Mouse (Mus musculus): ENCODE measurements at regions not wholly inside any gene's neighbourhood (a gene's known extent, or its start where the extent isn't known, plus 50 kb on each side); places are given as distances from the start of the nearest gene placed in this dataset.

DNA sequence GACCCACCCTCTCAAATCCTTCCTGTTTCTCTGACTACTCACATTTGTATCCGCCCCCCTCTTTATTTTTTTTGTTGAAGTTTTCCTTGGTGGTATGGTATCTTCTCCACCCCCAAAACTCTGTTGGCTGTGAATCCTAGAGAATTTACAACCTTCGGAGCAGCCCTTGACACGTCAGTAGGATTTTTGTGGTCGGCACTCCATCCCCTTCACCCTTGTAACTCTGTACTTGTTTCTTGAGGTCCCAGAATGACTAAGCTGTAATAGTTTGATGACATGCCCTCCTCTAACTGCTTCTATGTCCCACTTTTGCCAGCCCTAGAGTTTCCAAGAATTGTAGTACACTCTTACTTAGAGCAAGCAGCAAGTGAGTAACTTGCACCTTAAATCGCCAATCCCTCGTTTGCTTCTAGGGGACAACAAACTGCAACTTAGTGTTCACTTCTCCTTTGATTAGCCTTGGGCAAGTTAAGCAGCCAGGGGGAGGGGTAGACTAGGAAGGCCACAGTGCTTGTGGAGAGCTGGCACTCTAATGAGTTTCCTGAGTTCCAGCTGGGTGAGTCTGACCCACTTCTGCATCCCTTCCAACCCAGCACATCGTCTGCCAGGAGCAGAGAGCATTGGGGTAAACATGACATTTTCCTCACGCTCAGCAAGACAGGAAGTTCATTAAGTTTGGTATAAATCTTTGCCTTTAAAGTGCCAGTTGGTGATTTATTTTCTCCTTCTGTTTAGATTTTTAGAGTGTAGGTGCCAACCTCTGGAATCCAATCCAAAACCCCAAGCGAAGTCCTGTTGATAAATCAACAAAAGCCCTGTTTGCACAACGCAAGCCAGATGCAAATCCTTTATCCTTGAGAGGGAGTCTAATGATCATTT, 118.7 kb downstream of the Foxa2 start:
- 46% methylated on average over 10 of the region's 10 CpGs for WGBS
- H3K36me3 ChIP-seq (ENCODE audit: control insufficient read depth, insufficient read depth, low read length) = no peaks in the 10 kb centered on the region
- no peak overlapping the region for H3K27ac ChIP-seq (ENCODE audit: insufficient read depth, low read depth, low read length)
- peaks cover 10% of the 10 kb centered on the region; the same call in 1 of the 2 replicates for H3K4me1 ChIP-seq (ENCODE audit: control insufficient read depth, insufficient read depth, insufficient read length, low read length)
- TF ChIP-seq CTCF (IDR thresholded peaks at IDR 0.05; ENCODE audit: extremely low read depth, insufficient read length, insufficient replicate concordance, low read depth, low read length) = no peak
- TF ChIP-seq POLR2A (IDR thresholded peaks at IDR 0.05; ENCODE audit: low read depth, low read length) = no peak
- H3K27me3 ChIP-seq (ENCODE audit: control insufficient read depth, insufficient read depth, low read length) = no peaks in the 10 kb centered on the region
- H3K4me3 ChIP-seq (ENCODE audit: low read depth, low read length) = no peak overlapping the region

DNA sequence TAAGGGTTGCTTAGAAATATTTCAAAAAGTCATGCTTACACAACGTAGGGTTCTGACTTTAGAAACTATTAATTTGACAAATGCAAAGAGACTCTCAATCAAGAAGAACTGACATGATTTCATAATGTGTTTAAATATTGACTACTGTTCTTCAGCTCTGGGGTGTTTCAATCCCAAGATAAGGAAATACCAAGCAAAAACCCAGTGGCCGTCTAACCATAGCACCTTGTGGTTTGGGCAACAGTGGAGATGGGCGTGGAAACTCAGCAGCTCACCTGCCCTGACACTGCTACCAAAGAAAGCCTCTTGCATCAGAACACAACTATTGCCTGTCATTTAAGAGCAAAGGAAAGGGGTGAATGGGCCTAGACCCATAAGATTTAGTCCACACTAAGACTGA, 119.9 kb downstream of the Foxa2 start:
- 56% methylated on average over 3 of the region's 3 CpGs for WGBS

DNA sequence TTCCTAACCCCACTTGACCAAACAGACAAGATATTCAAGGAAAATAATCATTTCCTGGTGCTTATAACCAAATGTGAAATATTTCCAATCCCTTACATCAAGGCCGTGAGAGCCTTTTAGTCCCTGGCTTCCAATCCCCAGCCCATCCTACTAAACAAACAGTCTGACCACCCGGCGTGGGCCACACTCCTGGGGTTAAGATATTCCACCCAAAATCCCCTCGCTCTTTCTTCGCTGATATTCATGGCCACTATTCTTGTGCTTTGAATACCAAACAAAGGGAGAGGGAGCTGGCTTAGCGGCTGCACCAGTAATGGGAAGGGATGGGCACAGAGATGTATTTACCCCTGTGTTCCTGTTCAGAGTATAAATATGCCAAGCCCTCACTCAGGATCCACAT, 139.4 kb downstream of the Foxa2 start:
- no peaks in the 10 kb centered on the region for H3K27me3 ChIP-seq (ENCODE audit: control insufficient read depth, insufficient read depth, low read length)
- no peak for TF ChIP-seq POLR2A (IDR thresholded peaks at IDR 0.05; ENCODE audit: low read depth, low read length)
- no peak for TF ChIP-seq CTCF (IDR thresholded peaks at IDR 0.05; ENCODE audit: extremely low read depth, insufficient read length, insufficient replicate concordance, low read depth, low read length)
- 87% methylated on average over 6 of the region's 6 CpGs for WGBS

More for the DNA sequence above, 119.9 kb downstream of the Foxa2 start:
- Histone ChIP-seq H3K27me3 (ENCODE audit: control insufficient read depth, insufficient read depth, low read length) (no peaks in the 10 kb centered on the region), H3K36me3 (ENCODE audit: control insufficient read depth, insufficient read depth, low read length) (no peaks in the 10 kb centered on the region), H3K4me3 (ENCODE audit: low read depth, low read length) (no peak overlapping the region), H3K4me1 (ENCODE audit: control insufficient read depth, insufficient read depth, insufficient read length, low read length) (peaks cover 10% of the 10 kb centered on the region; the same call in 1 of the 2 replicates), H3K27ac (ENCODE audit: insufficient read depth, low read depth, low read length) (no peak overlapping the region)
- TF ChIP-seq POLR2A (IDR thresholded peaks at IDR 0.05; ENCODE audit: low read depth, low read length) = no peak
- TF ChIP-seq CTCF (IDR thresholded peaks at IDR 0.05; ENCODE audit: extremely low read depth, insufficient read length, insufficient replicate concordance, low read depth, low read length) = no peak

DNA sequence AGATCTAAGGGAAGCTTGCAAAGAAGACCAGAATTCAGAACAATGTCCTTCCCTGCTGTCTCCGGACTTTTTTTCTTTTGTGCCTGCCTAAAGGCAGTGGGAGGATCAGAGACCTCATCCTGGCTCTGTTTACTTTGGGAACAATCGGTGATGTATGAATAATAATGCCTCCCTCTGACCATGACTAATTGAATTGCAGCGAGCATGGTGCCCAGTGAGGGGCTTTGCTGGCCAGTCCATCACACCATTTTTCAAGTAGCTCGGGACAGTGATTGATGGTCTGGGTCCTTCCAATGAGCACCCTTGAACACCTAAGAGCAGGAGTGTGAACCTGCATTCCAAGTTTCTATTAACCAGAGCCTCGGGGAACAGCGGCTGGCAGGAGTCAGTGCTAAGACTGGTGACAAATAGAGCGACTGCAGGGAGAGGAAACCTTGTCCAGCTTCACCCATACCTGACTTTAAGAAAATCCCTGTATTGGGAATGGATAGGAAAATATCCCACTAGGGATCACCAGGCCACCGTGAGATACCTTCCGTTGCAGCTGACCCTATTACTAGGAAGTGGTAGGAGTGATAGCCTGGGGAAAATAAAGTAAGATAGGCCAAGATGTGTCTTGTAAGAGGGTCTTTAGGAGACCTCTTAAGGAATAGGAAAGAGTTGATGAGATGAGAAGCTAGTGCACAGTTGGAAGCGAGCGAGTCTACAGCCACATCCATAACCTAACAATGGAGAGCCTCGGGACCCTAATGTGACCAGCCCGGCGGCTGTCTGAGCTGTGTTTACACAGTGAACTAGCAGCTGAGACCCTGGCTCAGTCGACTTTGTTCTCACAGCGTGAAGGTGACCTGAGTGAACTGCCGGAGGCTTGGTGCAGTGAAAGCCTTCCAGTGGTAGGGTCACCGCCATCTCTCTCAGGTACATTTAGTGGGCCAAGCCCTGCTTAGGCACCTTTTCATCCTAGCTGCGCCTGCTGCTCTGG, 140.7 kb downstream of the Foxa2 start:
- no peak overlapping the region for H3K4me3 ChIP-seq (ENCODE audit: low read depth, low read length)
- 57% methylated on average over 19 of the region's 19 CpGs for WGBS
- H3K27me3 ChIP-seq (ENCODE audit: control insufficient read depth, insufficient read depth, low read length) = no peaks in the 10 kb centered on the region
- TF ChIP-seq POLR2A (IDR thresholded peaks at IDR 0.05; ENCODE audit: low read depth, low read length) (no peak), CTCF (IDR thresholded peaks at IDR 0.05; ENCODE audit: extremely low read depth, insufficient read length, insufficient replicate concordance, low read depth, low read length) (no peak)
- peaks cover 4% of the 10 kb centered on the region; the same call in 1 of the 2 replicates for H3K4me1 ChIP-seq (ENCODE audit: control insufficient read depth, insufficient read depth, insufficient read length, low read length)
- no peak overlapping the region for H3K27ac ChIP-seq (ENCODE audit: insufficient read depth, low read depth, low read length)
- H3K36me3 ChIP-seq (ENCODE audit: control insufficient read depth, insufficient read depth, low read length) = no peaks in the 10 kb centered on the region

More for the DNA sequence above, 139.4 kb downstream of the Foxa2 start:
- Histone ChIP-seq H3K4me3 (ENCODE audit: low read depth, low read length) (no peak overlapping the region), H3K4me1 (ENCODE audit: control insufficient read depth, insufficient read depth, insufficient read length, low read length) (peaks cover 4% of the 10 kb centered on the region; the same call in 1 of the 2 replicates), H3K36me3 (ENCODE audit: control insufficient read depth, insufficient read depth, low read length) (no peaks in the 10 kb centered on the region), H3K27ac (ENCODE audit: insufficient read depth, low read depth, low read length) (no peak overlapping the region)

DNA sequence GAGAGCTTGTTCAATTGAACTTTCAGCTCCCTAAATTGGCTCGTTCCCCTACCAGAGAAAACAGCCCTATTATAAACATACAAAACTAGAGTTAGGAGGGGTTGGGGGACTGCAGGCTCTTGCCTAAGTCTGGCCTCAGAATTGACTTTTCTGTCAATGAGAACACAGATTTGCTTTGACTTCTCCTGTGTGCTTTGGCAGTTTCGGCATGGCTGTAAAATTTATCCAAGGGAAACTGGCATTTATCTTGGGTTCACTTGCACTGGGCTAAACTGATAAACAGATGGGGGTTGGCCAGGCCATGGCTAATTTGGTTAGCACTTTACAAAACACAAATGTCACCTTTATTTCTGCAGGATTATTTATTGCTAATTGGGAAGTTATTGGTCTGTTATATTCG, 141.7 kb downstream of the Foxa2 start:
- TF ChIP-seq CTCF (IDR thresholded peaks at IDR 0.05; ENCODE audit: extremely low read depth, insufficient read length, insufficient replicate concordance, low read depth, low read length) (no peak), POLR2A (IDR thresholded peaks at IDR 0.05; ENCODE audit: low read depth, low read length) (no peak)
- Histone ChIP-seq H3K4me3 (ENCODE audit: low read depth, low read length) (no peak overlapping the region), H3K36me3 (ENCODE audit: control insufficient read depth, insufficient read depth, low read length) (no peaks in the 10 kb centered on the region), H3K27ac (ENCODE audit: insufficient read depth, low read depth, low read length) (no peak overlapping the region), H3K27me3 (ENCODE audit: control insufficient read depth, insufficient read depth, low read length) (no peaks in the 10 kb centered on the region), H3K4me1 (ENCODE audit: control insufficient read depth, insufficient read depth, insufficient read length, low read length) (peaks cover 4% of the 10 kb centered on the region; the same call in 1 of the 2 replicates)
- WGBS = 12% methylated on average over 3 of the region's 3 CpGs

DNA sequence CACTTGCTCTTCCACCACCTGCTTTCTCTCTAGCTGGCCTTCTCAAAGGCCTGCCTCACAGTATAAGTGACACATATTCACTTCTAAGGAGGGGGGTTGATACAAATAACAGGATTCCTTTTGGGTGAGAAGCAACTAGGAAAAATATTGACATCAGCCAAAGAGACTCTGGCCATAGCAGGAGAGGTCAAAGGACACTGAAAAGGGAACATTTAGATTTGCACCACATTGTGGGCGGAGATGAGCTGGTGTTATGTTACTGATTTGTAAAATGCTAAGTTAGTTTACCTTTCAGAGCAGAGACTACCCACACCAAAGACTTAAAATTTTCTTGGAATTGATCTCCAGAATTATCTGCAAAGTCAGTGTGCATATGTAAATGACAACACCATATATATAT, 147.5 kb downstream of the Foxa2 start:
- Histone ChIP-seq H3K27ac (ENCODE audit: insufficient read depth, low read depth, low read length) (no peak overlapping the region), H3K4me1 (ENCODE audit: control insufficient read depth, insufficient read depth, insufficient read length, low read length) (no peaks in the 10 kb centered on the region), H3K4me3 (ENCODE audit: low read depth, low read length) (no peak overlapping the region), H3K27me3 (ENCODE audit: control insufficient read depth, insufficient read depth, low read length) (no peaks in the 10 kb centered on the region; the same call in 1 of the 2 replicates), H3K36me3 (ENCODE audit: control insufficient read depth, insufficient read depth, low read length) (no peaks in the 10 kb centered on the region)
- TF ChIP-seq CTCF (IDR thresholded peaks at IDR 0.05; ENCODE audit: extremely low read depth, insufficient read length, insufficient replicate concordance, low read depth, low read length) = no peak
- no peak for TF ChIP-seq POLR2A (IDR thresholded peaks at IDR 0.05; ENCODE audit: low read depth, low read length)
- 81% methylated on average over 1 of the region's 1 CpGs for WGBS
